Mouse (Mus musculus): ENCODE measurements around the gene Cntn6.

Gene Cntn6

GRCm38 (mm10) chr6:104492490-104493431 lies at the start of gene Cntn6:
Gene Cntn6, plus strand, starts transcription at chr6:104492790.
- DNase-seq (ENCODE audit: extremely low read depth, insufficient read length, low spot score), result no peak

GRCm38 (mm10) chr6:104443731-104444130 lies 48.9 kb upstream of the Cntn6 start:
- DNase-seq (ENCODE audit: extremely low read depth, insufficient read length, low spot score), result no peak

GRCm38 (mm10) chr6:104470706-104471105 lies 21.9 kb upstream of the Cntn6 start:
- DNase-seq (ENCODE audit: extremely low read depth, insufficient read length, low spot score), result no peak

- DNase-seq (ENCODE audit: extremely low read depth, insufficient read length, low spot score), result no peak
These were observed 13.3 kb upstream of the Cntn6 start for GRCm38 (mm10) chr6:104479242-104479641.

GRCm38 (mm10) chr6:104493459-104493858 lies 869 bp downstream of the Cntn6 start:
- DNase-seq (ENCODE audit: extremely low read depth, insufficient read length, low spot score), result no peak

- no peak for DNase-seq (ENCODE audit: extremely low read depth, insufficient read length, low spot score)
These were observed 3.2 kb downstream of the Cntn6 start for GRCm38 (mm10) chr6:104495801-104496200.

GRCm38 (mm10) chr6:104563993-104564392 lies 71.4 kb downstream of the Cntn6 start:
- no peak for DNase-seq (ENCODE audit: extremely low read depth, insufficient read length, low spot score)

GRCm38 (mm10) chr6:104569564-104569963 lies 77.0 kb downstream of the Cntn6 start:
- DNase-seq (ENCODE audit: extremely low read depth, insufficient read length, low spot score), result no peak

GRCm38 (mm10) chr6:104588028-104588427 lies 95.4 kb downstream of the Cntn6 start:
- DNase-seq (ENCODE audit: extremely low read depth, insufficient read length, low spot score), result no peak

GRCm38 (mm10) chr6:104600838-104601397 lies 108.3 kb downstream of the Cntn6 start:
- no peak for DNase-seq (ENCODE audit: extremely low read depth, insufficient read length, low spot score)

- no peak for DNase-seq (ENCODE audit: extremely low read depth, insufficient read length, low spot score)
These were observed 110.3 kb downstream of the Cntn6 start for GRCm38 (mm10) chr6:104602894-104603293.

GRCm38 (mm10) chr6:104603371-104603770 lies 110.8 kb downstream of the Cntn6 start:
- no peak for DNase-seq (ENCODE audit: extremely low read depth, insufficient read length, low spot score)

GRCm38 (mm10) chr6:104605214-104605613 lies 112.6 kb downstream of the Cntn6 start:
- DNase-seq (ENCODE audit: extremely low read depth, insufficient read length, low spot score), result no peak

- DNase-seq (ENCODE audit: extremely low read depth, insufficient read length, low spot score), result no peak
These were observed 160.9 kb downstream of the Cntn6 start for GRCm38 (mm10) chr6:104653518-104653917.

GRCm38 (mm10) chr6:104668701-104669100 lies 176.1 kb downstream of the Cntn6 start:
- no peak for DNase-seq (ENCODE audit: extremely low read depth, insufficient read length, low spot score)

- DNase-seq (ENCODE audit: extremely low read depth, insufficient read length, low spot score), result no peak
These were observed 181.7 kb downstream of the Cntn6 start for GRCm38 (mm10) chr6:104674249-104674648.

GRCm38 (mm10) chr6:104679809-104680495 lies 187.4 kb downstream of the Cntn6 start:
- DNase-seq (ENCODE audit: extremely low read depth, insufficient read length, low spot score), result no peak

- no peak for DNase-seq (ENCODE audit: extremely low read depth, insufficient read length, low spot score)
These were observed 195.4 kb downstream of the Cntn6 start for GRCm38 (mm10) chr6:104687980-104688379.

GRCm38 (mm10) chr6:104688439-104689125 lies 196.0 kb downstream of the Cntn6 start:
- no peak for DNase-seq (ENCODE audit: extremely low read depth, insufficient read length, low spot score)

GRCm38 (mm10) chr6:104728571-104728970 lies 236.0 kb downstream of the Cntn6 start:
- DNase-seq (ENCODE audit: extremely low read depth, insufficient read length, low spot score), result no peak

GRCm38 (mm10) chr6:104734256-104734655 lies 241.7 kb downstream of the Cntn6 start:
- DNase-seq (ENCODE audit: extremely low read depth, insufficient read length, low spot score), result no peak

Data from 3134 (cell line).